Mouse (Mus musculus): ENCODE measurements around the gene Sh2b3.

Sh2b3 gene

DNA sequence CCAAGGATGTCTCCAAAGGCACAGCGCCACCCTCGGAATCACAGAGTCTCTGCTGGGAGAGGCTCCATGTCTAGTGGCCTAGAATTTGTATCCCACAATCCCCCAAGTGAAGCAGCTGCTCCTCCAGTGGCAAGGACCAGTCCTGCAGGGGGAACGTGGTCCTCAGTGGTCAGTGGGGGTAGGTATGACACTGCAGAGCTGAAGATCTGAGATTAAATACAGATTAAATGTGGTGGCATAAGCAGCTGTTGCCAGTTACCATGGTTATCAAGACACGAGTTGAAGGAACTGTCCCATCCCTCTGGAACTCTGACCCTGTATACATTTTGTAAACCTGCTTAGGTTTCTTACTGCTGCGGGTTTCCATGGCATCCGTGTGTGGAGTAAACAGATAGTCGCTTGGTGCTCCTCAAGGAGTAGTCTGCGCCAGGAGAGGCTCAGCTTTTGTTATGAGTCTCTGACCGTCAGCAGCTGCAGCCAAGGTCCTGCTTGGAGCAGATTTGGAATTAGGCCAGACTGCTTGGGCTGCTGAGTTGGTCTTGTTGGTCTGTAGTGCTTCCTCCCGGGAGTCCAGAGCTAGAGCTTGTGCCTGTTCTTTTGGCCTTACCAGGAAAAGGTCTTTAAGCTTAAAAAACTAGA is 53.5 kb downstream of the Sh2b3 start:
- DNase-seq (ENCODE audit: low spot score), result no peak

DNA sequence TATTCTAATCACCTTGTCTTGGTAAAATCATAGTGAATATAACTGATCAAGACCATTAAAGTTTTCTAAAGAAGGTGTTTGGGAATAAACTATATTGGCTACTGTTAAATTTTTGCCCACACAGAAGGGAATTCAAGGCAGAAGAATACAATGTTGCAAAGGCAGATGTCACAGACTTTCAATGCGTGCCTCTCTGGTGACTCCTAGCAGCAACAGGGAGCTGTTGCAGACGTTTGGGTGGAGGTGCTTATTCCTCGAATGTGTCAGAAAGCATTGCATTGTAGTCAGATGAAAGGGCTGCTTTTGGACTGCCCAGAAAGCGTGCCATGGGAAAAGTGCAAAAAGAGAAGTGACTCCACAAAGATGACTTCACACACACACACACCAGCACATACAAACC is 55.0 kb downstream of the Sh2b3 start:
- DNase-seq (ENCODE audit: low spot score), result no peak

DNA sequence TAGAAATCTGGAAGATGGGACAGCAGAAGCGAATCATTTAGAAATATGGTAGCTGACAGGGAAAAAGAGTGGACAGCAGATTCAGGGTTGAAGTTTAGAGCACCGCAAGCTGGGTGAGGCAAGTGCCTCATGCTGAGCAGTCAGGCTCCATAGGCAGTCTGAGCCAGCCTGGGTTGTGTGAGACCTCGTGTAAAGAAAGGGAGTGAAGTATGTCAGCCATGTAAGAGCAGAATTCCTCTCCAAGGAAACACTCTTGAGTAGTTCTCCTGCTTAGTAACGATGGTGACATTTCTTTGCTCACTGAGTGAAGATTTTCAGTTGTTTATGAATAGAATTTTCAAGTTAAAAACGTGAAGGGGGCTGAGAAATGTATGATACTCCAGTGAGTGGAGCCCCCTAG is 57.3 kb downstream of the Sh2b3 start:
- DNase-seq (ENCODE audit: low spot score), result no peak

DNA sequence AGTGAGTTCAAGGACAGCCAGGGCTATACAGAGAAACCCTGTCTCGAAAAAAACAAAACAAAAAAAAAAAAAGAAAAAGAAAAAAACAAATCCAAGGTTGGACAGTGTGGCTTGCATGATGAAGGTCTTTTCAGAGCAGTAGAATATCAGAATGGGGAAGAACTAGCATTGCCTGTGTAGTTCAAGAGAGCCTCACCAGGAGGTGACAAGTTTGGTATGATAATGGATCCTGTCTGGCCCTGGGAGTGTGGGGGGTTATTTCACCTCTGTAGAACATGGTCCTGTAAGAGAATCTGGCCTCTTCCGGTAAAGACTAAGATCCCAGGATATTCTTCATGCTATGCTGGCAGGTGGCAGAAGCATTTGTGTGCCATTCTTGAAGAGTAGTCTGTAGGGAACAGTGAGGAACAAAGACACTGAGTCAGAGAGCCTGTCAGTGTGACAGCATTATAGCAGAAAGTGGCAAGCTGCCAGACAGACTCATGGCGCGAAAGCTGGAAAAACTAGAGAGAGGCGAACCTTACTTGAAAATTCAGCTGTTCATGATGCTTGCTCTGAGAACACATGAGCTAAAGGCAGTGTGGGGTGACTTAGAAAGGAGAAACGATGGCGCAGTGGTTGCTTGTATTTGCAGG is 58.8 kb downstream of the Sh2b3 start:
- no peak for DNase-seq (ENCODE audit: low spot score)

DNA sequence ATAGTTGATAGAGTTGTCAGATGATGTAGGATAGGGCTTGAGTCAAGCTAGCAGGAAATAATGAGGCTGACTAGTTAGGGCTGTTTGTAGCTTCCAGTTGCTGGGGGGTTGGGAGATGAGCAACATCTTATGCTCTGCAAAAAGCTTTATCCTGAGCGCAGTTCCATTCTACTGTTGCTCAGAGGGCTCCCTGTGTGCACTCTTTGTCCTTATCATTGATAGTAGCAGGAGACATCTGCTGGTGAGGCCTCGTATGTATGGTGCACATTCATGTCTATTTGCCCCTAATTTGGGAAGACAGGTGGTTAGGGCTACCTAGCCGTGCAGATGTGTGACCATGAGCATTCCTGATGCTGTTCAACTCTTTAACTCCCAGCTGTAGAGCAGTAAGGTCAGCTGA is 65.8 kb downstream of the Sh2b3 start:
- no peak for DNase-seq (ENCODE audit: low spot score)

DNA sequence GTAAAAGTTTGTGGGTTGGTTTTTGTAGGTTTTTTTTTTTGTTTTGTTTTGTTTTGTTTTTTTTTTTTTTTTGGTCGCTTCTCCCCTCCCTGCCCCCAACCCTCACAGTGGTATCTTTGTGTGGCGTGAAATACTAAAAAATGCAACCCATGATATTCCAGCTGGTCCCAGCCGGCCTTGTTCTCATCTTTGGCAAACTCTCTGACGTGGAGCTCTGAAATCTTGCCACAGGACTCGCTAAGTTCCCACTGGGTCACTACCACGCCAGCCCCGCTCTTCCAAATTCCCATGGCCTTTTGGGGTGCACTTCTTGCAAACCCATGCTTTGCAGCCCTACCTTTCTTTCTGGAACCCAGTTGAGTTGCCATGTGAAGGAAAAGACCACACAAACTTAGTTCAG is 67.6 kb downstream of the Sh2b3 start:
- DNase-seq (ENCODE audit: low spot score), result no peak

DNA sequence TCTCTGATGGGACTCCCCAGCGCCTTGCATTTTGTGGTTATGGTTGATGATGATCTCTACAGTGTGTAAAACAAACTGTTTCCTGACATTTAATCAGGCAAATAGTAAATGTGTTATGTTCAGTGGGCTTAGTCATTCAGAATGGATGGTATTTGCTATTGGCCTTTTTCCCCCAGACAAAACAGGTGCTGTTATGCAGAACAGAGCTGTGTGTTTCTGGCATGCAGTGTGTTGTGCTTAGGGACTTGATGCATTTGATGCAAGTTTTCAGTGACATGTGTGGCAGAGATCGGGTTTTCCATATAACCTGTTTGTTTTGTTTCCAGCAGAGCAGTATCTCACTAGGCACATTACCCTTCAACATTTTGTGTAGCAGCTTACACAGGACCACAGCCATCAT is 69.9 kb downstream of the Sh2b3 start:
- no peak for DNase-seq (ENCODE audit: low spot score)

DNA sequence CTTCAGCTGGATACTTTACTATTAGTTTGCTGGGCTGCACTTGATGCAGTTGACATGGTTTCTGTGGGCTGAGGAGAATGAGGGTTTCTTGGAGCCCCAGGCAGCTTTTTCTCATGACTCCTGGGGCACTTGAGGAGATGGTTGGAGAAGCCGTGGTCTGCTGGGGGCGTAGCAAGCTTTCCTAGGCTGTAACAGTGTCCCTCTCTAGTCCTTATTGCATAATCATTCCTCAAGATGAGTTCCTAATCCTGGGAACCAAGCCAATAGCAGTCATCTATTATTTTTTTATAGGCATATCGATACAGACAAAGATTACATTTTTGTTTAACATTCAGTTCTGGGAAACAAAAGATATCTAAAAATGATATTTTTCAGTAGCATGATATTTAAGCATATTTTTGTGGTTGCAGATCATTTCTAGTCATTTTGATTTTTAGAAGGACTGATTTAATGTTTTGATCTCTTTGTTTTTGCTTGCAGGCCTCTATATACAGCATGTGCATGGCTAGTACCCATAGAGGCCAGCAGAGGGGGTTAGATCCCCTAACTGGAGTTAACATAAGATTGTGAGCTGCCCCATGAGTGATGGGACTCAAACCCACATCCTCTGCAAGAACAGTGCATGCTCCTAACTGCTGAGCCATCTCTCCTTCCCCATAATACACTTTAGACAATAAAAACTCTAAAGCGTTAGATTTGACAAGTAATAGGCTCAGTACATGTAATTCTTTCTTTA is 71.2 kb downstream of the Sh2b3 start:
- DNase-seq (ENCODE audit: low spot score), result peak; percentile 15

Measured in T-cell, adult 2 months (primary cell).